Mouse (Mus musculus) thymus, postnatal 36 days (tissue): ENCODE results near the gene Dcps.
"Not testable (repeated sequence)": the region's sequence is repeated elsewhere in the genome, so short reads cannot be mapped to it uniquely, and the experiment has no call there.

ENCODE experiments used
- DNase-seq, 2 experiments: peaks; one replicate each; pipeline ENCODE4 v3.0.0; 2022; ENCODE audit warnings: mixed read lengths in 2 of 2

Gene Dcps

GRCm38 (mm10) chr9:35176124-35176659, 331 bp upstream of the Dcps start:
- DNase-seq: no peak

- no peak for DNase-seq
Measured at GRCm38 (mm10) chr9:35173331-35173730, 2.5 kb downstream of the Dcps start.

- DNase-seq: no peak
Measured at GRCm38 (mm10) chr9:35170071-35170470, 5.8 kb downstream of the Dcps start.

- DNase-seq: no peak
Measured at GRCm38 (mm10) chr9:35166798-35167635, 8.8 kb downstream of the Dcps start.

GRCm38 (mm10) chr9:35166144-35166797, 9.6 kb downstream of the Dcps start:
- no peak for DNase-seq

GRCm38 (mm10) chr9:35164142-35164874, 11.6 kb downstream of the Dcps start:
- no peak for DNase-seq

GRCm38 (mm10) chr9:35163011-35163690, 12.7 kb downstream of the Dcps start:
- DNase-seq: no peak

GRCm38 (mm10) chr9:35161721-35162120, 14.1 kb downstream of the Dcps start:
- DNase-seq: no peak

- no peak for DNase-seq
Measured at GRCm38 (mm10) chr9:35160662-35161061, 15.2 kb downstream of the Dcps start.

GRCm38 (mm10) chr9:35158477-35158876, 17.4 kb downstream of the Dcps start:
- no peak for DNase-seq

GRCm38 (mm10) chr9:35156862-35157261, 19.0 kb downstream of the Dcps start:
- no peak for DNase-seq

- no peak for DNase-seq
Measured at GRCm38 (mm10) chr9:35156002-35156710, 19.7 kb downstream of the Dcps start.

GRCm38 (mm10) chr9:35152923-35153322, 22.9 kb downstream of the Dcps start:
- DNase-seq: no peak

- not testable (repeated sequence) for DNase-seq
Measured at GRCm38 (mm10) chr9:35148822-35149221, 27.0 kb downstream of the Dcps start.

- DNase-seq: not testable (repeated sequence)
Measured at GRCm38 (mm10) chr9:35147261-35147660, 28.6 kb downstream of the Dcps start.

GRCm38 (mm10) chr9:35145829-35146228, 30.0 kb downstream of the Dcps start:
- DNase-seq: no peak

- DNase-seq: no peak
Measured at GRCm38 (mm10) chr9:35145118-35145517, 30.7 kb downstream of the Dcps start.

GRCm38 (mm10) chr9:35142221-35142620, 33.6 kb downstream of the Dcps start:
- DNase-seq: no peak

GRCm38 (mm10) chr9:35139231-35139744, 36.6 kb downstream of the Dcps start:
- no peak for DNase-seq

GRCm38 (mm10) chr9:35138029-35138428, 37.8 kb downstream of the Dcps start:
- DNase-seq: no peak

- DNase-seq: no peak
Measured at GRCm38 (mm10) chr9:35135575-35135974, 40.3 kb downstream of the Dcps start.
